Mouse (Mus musculus) lung, postnatal 14 days (tissue): ENCODE measurements around the gene Tas2r120.
"Not testable (repeated sequence)": the region's sequence is repeated elsewhere in the genome, so short reads cannot be mapped to it uniquely, and the experiment has no call there.

Source experiments
- DNase-seq: peaks from one replicate; pipeline ENCODE4 v3.0.0; 2021

Tas2r120 gene

DNA sequence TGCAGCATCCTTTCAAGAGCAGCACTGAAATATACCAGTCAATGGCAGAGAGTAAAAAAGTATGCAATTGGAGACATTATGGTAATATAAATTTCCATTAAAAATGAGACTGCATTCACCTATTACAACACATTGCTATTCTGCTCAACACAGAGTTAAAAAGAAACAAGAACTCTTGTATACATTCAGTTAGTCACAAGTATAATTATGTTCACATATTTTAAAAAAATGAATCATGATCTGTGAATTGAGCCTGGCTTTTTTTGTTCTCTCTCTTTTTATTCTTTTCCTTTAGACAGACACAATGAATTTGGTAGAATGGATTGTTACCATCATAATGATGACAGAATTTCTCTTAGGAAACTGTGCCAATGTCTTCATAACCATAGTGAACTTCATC, at the start of gene Tas2r120:
Tas2r120 (plus strand) TSS at position 301 of the 400 bp plus-strand sequence.
- no peak for DNase-seq

DNA sequence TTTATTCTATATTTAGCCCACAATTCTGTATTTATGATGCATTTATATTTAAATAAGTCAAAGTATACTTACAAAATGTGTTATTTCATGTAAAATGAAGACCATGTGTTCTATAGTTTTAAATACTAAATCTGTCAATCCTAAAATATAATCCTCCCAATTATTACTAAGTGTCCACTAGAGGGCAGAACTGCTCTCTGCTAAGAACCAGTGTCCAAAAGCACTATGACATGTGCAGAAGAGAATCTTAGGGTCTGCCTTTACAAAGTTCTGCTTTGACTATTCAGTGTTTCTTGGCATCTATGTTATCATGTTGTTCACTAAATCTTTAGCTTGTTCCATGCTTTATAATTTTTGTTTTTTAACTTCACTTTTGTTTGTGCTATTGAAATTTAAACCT, 7.4 kb upstream of the Tas2r120 start:
- no peak for DNase-seq

DNA sequence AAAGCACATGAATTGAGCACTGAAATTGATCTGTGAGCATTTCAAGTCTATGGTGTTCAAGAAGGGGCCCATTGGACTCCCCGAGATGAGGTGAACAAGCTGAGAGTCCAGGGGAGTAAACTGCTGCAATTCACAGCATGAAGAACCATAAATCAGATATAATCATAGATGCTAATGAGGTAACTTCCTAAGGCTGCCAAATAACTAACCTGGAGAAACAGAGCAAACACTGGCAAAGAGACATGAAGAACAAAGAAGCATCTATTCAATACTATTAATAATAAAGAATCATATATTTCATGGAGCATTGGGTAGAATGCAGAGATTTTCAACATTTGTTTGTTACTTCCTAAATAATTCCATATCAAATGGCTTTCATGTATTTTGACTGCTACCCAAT, 5.3 kb upstream of the Tas2r120 start, which contains the start of gene A630073D07Rik:
A630073D07Rik (minus strand) TSS at position 101 of the 400 bp plus-strand sequence.
- no peak for DNase-seq

DNA sequence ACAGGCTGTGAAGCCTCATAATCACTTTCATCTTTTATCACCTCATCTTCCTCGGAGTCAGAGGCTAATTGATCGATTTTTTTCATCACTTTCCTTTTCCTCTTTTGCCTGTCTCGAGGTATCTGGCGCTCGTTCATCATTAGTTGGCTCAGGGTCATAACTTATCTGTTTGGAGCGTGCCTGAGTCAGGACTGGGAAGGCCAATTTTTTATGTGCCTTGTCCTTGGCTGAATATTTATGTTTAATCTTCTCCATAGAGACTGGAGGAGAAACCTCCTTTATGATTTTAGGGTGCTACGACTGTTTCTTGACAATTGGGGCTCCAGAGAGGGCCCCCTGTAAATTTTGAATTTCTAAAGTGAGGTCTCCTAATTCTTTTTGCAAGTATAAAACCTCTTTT, 34.8 kb downstream of the Tas2r120 start:
- DNase-seq = not testable (repeated sequence)

DNA sequence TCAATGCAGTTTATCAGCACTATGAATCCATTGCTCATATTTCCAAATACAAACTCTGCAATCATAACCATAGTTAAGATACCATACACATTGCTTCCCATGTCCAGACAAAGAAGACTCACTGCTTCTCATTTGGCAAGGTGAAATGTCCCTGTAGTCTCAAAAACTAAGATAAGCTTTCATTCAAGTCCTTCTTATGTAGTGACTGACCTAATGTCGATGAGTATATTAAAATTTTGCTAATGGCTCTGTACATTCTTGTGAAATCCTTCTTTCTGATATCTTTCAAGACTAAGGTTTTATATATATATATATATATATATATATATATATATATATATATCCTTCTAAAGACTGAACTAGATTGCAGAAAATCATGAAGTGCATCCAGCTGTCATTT, 44.2 kb downstream of the Tas2r120 start, which contains the start of gene Tas2r121:
Tas2r121 (minus strand) TSS at position 101 of the 400 bp plus-strand sequence.
- DNase-seq = no peak
